Mouse (Mus musculus) olfactory bulb, adult 2 months (tissue): ENCODE results near the gene Gm45808.

Experiments used
- CTCF ChIP-seq: fragments of 200-500 bp; IDR thresholded peaks from 2 replicates; pipeline ENCODE4 v1.5.1; 2012; ENCODE audit warnings: low read depth, mild to moderate bottlenecking, low read length, moderate library complexity; ENCODE audit not compliant: insufficient read depth
- POLR2A ChIP-seq: fragments of 200-500 bp; IDR thresholded peaks from 2 replicates; pipeline ENCODE4 v1.6.1; 2012; ENCODE audit warnings: mild to moderate bottlenecking, low read depth, low read length, moderate library complexity; ENCODE audit not compliant: insufficient read depth

GRCm38 (mm10) chr7:45435038-45435437 lies 51.6 kb downstream of the Gm45808 start:
- TF ChIP-seq CTCF (no peak), POLR2A (no peak)
